Mouse (Mus musculus): ENCODE data around the gene Tnfrsf12a. TPM values are rescaled to one million over a fixed set of nuclear protein-coding genes. Genes with fewer than 3 reads are reported as not detected.

Gene Tnfrsf12a
- 2.7 and 7.1 TPM in 2 replicates for polyA plus RNA-seq (2016; fragmentation: Nextera tagmentation; extraction: Ambion mirVana)

DNA sequence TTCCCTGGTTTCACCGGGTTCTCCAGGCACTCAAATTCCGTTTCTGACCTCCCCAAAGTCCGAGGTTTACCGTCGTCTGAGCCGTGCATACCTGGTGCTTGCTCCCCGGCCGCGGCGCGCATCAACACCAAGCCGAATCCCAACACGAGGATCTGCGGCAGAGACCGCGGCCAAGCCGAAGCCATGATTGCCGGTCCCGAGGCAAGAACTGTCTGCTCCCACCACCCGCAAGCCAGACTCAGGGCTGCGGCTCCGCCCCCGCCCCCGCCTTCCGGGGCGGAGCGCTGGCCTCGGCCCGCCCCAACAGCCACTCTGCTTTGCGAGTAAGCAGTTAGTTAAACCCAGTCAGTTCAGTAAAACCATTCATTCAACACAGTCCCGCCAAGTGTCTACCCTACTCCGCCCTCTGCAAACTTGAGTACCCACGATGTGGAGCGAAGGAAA, at the start of gene Tnfrsf12a:
Gene Tnfrsf12a, minus strand, starts transcription at position 233 of the 444 bp plus-strand sequence.
- peak; percentile 85 for DNase-seq (ENCODE audit: low spot score)
- H3K9me3 ChIP-seq = no peaks in the 10 kb centered on the region
- H3K36me3 ChIP-seq = no peaks in the 10 kb centered on the region
- peaks cover 62% of the 10 kb centered on the region for H3K4me1 ChIP-seq (replicated peaks)
- peak within 1 kb of the TSS; percentile 60 for H3K4me3 ChIP-seq
- WGBS = 0% methylated on average over 34 of the region's 34 CpGs
- peaks cover 82% of the 10 kb centered on the region for H3K27me3 ChIP-seq (ENCODE audit: insufficient read depth, poor library complexity, severe bottlenecking)
- H3K27ac ChIP-seq = peak within 1 kb of the TSS; percentile 69

DNA sequence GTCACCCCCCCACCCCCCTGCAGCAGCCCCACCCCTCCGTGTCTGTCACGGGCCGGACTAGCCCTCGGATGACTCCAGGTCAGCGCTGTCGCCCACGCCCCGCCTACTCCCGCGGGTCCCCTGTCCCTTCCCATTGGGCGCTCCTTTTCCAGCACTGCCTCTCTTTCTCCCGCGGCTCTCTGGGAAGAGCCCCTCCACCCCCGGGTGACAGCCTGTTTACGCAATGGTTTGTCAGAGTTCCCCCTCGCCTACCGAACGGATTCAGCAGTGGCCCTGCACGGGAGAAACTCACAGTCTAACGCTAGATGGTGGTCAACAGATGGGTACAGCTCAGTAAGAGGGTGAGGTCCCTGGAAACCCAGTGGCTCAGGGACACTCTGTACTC, 49.5 kb upstream of the Tnfrsf12a start:
- Histone ChIP-seq H3K4me3 (peak overlapping the region; percentile 88), H3K27ac (peak overlapping the region; percentile 92)
- under 1% methylated on average over 20 of the region's 20 CpGs for WGBS

DNA sequence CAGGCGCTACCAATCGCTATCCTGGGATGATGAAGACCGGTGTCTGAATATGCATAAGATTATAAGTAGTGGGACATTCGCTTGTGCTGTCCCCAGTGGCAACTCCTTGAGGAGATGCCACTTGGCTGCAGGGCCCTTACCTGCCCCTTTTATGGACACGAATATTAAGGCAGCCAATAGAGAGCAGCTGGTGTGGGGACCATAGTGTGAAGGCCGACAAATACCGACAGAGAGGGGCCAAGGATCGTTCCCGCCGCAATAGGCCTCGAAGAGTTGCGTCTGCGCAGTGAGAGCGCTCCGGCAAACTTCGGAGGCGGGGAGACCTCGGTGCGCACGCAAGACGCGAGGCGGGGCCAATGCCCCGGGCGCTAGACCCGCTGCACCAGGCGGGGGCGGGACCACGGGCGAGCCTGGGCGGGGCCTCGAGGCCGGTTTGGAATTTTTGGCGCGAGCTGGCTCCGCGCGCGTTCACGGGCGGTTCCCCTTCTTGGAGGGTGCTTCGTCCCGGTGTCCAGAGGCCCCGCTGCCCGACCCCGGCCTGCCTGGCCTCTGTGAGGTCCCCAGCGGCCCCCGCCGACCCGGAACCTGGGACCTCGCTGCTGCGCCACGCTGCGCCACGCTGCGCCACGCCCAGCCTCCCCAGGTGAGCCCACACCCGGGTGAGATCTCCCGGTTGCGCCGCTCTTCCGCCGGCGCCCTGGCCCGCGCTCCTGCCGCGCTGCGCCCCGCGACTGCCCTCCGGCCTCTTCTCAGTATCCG, 48.9 kb upstream of the Tnfrsf12a start, which contains the start of gene Pkmyt1:
Gene Pkmyt1, plus strand, starts transcription at position 338 of the 759 bp plus-strand sequence.
- Histone ChIP-seq H3K36me3 (no peaks in the 10 kb centered on the region), H3K4me3 (peak within 1 kb of the TSS; percentile 88), H3K27ac (peak within 1 kb of the TSS; percentile 92), H3K27me3 (ENCODE audit: insufficient read depth, poor library complexity, severe bottlenecking) (peaks cover 2% of the 10 kb centered on the region; the same call in 1 of the 2 replicates), H3K4me1 (replicated peaks) (peaks cover 21% of the 10 kb centered on the region), H3K9me3 (no peaks in the 10 kb centered on the region)
- DNase-seq (ENCODE audit: low spot score) = peak; percentile 95
- 2% methylated on average over 73 of the region's 73 CpGs for WGBS

More for the DNA sequence above, 49.5 kb upstream of the Tnfrsf12a start:
- peak; percentile 82 for DNase-seq (ENCODE audit: low spot score)
- Histone ChIP-seq H3K9me3 (no peaks in the 10 kb centered on the region), H3K27me3 (ENCODE audit: insufficient read depth, poor library complexity, severe bottlenecking) (no peaks in the 10 kb centered on the region), H3K36me3 (no peaks in the 10 kb centered on the region), H3K4me1 (replicated peaks) (peaks cover 21% of the 10 kb centered on the region)

DNA sequence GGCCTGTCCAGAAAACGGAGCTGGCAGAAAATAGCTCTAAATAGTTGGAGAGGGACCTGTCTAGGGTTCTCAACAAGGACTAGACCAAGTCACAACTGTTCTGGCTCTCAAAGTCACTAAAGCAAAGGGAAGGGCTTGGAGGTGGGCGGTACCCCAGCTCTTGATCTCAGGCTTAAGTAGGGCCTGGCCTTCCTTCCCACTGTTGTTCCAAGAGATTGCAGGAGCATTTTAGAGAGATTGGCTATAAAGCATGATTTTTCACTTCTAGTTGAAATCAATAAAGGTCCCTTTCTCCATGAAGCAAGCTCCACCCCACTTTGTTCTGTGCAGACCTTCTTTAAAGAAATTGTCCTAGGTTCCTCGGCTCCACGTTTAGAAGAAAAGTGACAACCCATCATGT, 48.2 kb upstream of the Tnfrsf12a start:
- no peak for DNase-seq (ENCODE audit: low spot score)
- Histone ChIP-seq H3K9me3 (no peaks in the 10 kb centered on the region), H3K36me3 (no peaks in the 10 kb centered on the region), H3K4me3 (peak overlapping the region; percentile 88), H3K4me1 (replicated peaks) (peaks cover 21% of the 10 kb centered on the region), H3K27ac (peak overlapping the region; percentile 92), H3K27me3 (ENCODE audit: insufficient read depth, poor library complexity, severe bottlenecking) (peaks cover 9% of the 10 kb centered on the region; the same call in 1 of the 2 replicates)
- 66% methylated on average over 4 of the region's 4 CpGs for WGBS

DNA sequence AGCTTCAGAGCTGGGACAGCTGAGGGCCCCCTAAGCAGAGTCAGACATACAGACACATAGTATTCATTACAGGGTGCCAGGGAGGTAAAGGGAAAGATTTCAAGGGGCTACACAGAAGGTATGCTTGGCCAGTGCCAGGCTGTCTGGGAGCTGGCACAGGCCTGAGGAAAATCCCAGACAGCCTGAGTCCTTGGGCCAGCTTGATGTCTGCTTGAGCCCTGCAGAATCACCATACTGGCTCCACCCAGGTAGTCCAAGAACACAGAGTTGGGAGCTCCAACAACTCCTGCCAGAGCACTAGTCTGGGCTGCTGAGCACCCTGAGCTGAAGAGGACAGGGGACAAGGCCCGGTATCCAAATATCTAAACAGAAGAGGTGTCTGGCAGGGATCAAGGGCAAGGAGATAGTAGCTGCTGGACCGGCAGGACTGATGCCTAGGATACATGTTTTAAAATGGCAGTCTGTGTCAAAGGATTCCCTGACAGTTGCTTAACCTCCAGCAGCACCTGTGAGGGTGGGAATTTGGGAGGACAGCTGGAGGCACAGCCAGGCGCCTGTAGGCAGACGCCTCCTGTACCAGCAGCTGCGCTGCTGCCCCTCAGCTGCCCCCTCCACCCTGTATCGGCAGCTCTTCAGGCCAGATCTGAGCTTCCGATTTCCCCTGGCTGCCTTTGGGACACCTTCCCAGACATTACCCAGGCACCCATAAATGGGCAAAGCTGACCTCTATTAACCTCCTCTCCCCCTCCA, 45.3 kb upstream of the Tnfrsf12a start, which contains the start of gene 1520401A03Rik:
Gene 1520401A03Rik, minus strand, starts transcription at position 408 of the 750 bp plus-strand sequence.
- H3K4me1 ChIP-seq (replicated peaks) = peaks cover 22% of the 10 kb centered on the region
- no peak within 1 kb of the TSS for H3K4me3 ChIP-seq
- H3K27me3 ChIP-seq (ENCODE audit: insufficient read depth, poor library complexity, severe bottlenecking) = peaks cover 11% of the 10 kb centered on the region; the same call in 1 of the 2 replicates
- WGBS = 79% methylated on average over 7 of the region's 7 CpGs
- no peak for DNase-seq (ENCODE audit: low spot score)
- no peaks in the 10 kb centered on the region for H3K36me3 ChIP-seq
- H3K9me3 ChIP-seq = no peaks in the 10 kb centered on the region
- H3K27ac ChIP-seq = no peak within 1 kb of the TSS

DNA sequence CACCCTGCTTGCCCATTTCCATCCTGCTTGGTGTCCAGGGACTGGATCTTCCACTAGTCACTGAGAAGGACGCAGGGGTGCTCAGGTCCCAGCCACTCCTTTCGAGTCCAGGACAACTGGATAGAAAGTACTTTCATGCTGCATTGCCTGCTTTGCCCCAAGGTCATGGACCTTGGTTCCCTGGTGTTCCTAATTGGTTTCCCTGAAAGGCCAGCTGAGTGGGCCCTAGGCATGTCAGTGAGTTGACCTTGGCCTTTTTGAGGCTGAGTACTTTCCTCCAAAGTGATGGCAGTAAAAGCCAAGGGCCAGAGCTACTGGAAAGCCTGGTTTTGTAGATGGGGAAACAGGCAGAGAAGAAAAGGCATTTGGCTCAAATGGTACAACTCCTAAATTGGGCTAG, 44.6 kb upstream of the Tnfrsf12a start:
- 80% methylated on average over 2 of the region's 2 CpGs for WGBS
- DNase-seq (ENCODE audit: low spot score) = no peak

DNA sequence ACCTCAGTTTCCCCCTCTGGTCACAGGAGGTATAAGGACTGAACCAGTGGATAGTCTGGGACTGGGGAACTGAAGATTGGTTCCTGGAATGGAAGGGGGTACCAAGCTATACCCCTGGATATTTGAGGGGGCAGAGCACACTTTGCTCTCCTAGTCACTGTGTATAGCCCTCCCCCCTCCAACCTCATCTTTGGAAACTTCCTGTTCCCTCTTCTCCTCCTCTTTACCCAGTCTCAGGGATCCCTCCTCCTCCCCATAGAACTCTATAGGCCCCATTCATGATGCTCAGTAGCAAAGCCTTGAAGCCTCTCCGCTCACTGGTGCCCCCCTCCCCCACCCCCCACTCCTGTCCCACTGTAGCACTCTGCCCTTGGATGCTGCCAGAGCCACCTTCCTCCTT, 42.2 kb upstream of the Tnfrsf12a start:
- no peak overlapping the region for H3K27ac ChIP-seq
- peaks cover 11% of the 10 kb centered on the region; the same call in 1 of the 2 replicates for H3K27me3 ChIP-seq (ENCODE audit: insufficient read depth, poor library complexity, severe bottlenecking)
- WGBS = 28% methylated on average over 1 of the region's 1 CpGs
- no peaks in the 10 kb centered on the region for H3K9me3 ChIP-seq
- no peaks in the 10 kb centered on the region for H3K36me3 ChIP-seq
- no peak for DNase-seq (ENCODE audit: low spot score)
- peaks cover 3% of the 10 kb centered on the region; the same call in 1 of the 2 replicates for H3K4me1 ChIP-seq (replicated peaks)
- H3K4me3 ChIP-seq = no peak overlapping the region

More for the DNA sequence above, 44.6 kb upstream of the Tnfrsf12a start:
- H3K9me3 ChIP-seq = no peaks in the 10 kb centered on the region
- H3K27ac ChIP-seq = no peak overlapping the region
- no peaks in the 10 kb centered on the region for H3K36me3 ChIP-seq
- H3K4me1 ChIP-seq (replicated peaks) = peaks cover 15% of the 10 kb centered on the region
- H3K27me3 ChIP-seq (ENCODE audit: insufficient read depth, poor library complexity, severe bottlenecking) = peaks cover 11% of the 10 kb centered on the region; the same call in 1 of the 2 replicates
- H3K4me3 ChIP-seq = no peak overlapping the region

DNA sequence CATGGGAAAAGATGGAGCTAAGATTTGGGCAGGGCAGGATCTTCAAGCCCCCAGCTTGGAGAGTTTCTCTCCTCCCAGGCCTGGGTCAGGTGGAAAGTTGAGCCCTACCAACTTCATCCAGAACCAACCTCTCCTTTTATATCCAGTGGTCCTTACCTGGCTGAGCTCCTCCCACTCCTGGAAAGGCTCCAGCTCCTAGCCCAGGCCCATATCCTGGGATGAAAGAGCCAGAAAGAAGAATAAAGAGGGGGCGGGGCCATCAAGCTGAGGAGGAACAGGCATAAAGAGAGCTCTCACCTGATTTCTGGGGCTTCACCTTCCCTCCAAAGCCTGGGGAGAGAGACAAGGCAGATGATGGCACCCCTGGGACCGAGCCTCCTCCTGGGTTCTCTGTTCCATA, 39.7 kb upstream of the Tnfrsf12a start:
- Histone ChIP-seq H3K9me3 (no peaks in the 10 kb centered on the region), H3K36me3 (no peaks in the 10 kb centered on the region), H3K27ac (no peak overlapping the region), H3K27me3 (ENCODE audit: insufficient read depth, poor library complexity, severe bottlenecking) (peaks cover 11% of the 10 kb centered on the region; the same call in 1 of the 2 replicates), H3K4me3 (no peak overlapping the region), H3K4me1 (replicated peaks) (peaks cover 3% of the 10 kb centered on the region; the same call in 1 of the 2 replicates)
- no peak for DNase-seq (ENCODE audit: low spot score)
- 62% methylated on average over 2 of the region's 2 CpGs for WGBS

DNA sequence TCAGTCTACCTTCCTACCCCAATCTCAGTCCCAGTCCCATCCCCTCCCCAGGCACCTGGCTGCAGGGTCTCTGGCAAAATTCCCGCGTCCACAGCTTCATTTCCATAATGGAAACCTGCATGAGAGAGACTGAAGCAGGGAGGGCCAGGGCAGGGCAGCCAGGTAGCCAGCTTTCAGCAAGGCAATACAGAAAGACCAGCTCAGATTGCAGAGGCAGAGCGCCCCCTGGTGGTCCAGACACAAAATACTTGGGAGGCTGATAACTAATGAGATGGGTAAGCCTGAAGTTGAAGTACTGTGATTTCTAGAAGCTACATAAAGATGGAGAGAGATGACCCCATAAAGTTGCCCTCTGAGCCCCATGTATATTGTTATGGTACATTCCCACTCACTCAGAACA, 28.9 kb upstream of the Tnfrsf12a start:
- H3K27ac ChIP-seq = no peak overlapping the region
- peak; percentile 76 for DNase-seq (ENCODE audit: low spot score)
- H3K4me1 ChIP-seq (replicated peaks) = 0 out of 2 replicates have a peak, but pooled peaks cover 9% of the 10 kb centered on the region
- no peaks in the 10 kb centered on the region for H3K36me3 ChIP-seq
- H3K4me3 ChIP-seq = no peak overlapping the region
- H3K27me3 ChIP-seq (ENCODE audit: insufficient read depth, poor library complexity, severe bottlenecking) = peaks cover 26% of the 10 kb centered on the region
- 0% methylated on average over 3 of the region's 3 CpGs for WGBS
- no peaks in the 10 kb centered on the region for H3K9me3 ChIP-seq

DNA sequence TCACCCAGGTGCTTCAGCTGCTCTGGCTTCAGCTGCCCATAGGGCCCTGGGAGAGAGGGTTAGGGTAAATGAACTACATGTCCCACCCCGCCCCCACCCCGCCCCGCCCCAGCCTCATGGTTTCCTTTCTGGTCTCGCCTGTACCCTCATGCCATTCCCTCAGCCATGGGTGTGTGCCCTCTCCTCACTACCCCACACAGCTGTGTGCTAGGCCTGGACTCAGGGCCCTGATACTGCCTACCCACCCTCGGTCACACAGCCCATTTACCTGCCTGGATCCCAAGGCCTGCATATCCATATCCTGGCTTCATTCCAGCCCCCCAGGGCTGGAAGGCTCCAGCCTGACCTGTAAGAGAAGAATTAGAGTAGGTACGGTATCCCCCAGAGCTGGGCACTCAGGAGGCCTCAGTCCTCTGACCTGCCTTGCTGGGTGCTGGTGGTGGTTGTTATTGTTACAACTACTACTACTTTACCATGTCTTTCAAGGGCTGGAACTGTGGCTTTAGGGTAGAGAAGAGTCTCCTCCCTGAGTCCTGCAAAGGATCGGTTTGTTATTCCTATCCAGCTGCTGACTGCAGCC, 28.3 kb upstream of the Tnfrsf12a start:
- DNase-seq (ENCODE audit: low spot score) = no peak
- no peak overlapping the region for H3K4me3 ChIP-seq
- no peaks in the 10 kb centered on the region for H3K9me3 ChIP-seq
- no peaks in the 10 kb centered on the region for H3K36me3 ChIP-seq
- H3K27ac ChIP-seq = no peak overlapping the region
- 80% methylated on average over 7 of the region's 7 CpGs for WGBS
- H3K27me3 ChIP-seq (ENCODE audit: insufficient read depth, poor library complexity, severe bottlenecking) = peaks cover 32% of the 10 kb centered on the region
- 0 out of 2 replicates have a peak, but pooled peaks cover 9% of the 10 kb centered on the region for H3K4me1 ChIP-seq (replicated peaks)

DNA sequence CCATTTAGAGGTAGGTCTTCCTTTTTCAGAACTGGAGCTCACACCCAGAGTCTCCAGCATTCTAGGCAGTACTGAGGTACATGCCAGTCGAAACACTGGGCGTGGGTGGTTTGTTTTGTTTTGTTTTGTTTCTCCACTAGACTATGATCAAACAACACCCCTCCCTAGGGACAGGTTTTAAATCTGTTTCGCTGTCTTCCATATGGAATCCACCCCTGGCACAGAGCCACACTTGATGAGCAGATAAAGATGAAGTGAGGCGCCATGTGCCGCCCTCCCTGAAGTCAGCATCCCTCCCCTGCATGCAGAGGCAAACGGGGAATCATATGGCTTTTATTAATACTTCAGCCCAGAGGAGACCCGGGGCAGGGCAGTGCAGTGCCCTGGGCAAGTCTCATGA, 27.5 kb upstream of the Tnfrsf12a start:
- Histone ChIP-seq H3K27me3 (ENCODE audit: insufficient read depth, poor library complexity, severe bottlenecking) (peaks cover 41% of the 10 kb centered on the region), H3K36me3 (no peaks in the 10 kb centered on the region), H3K4me1 (replicated peaks) (peaks cover 15% of the 10 kb centered on the region; the same call in 1 of the 2 replicates), H3K27ac (no peak overlapping the region), H3K9me3 (no peaks in the 10 kb centered on the region), H3K4me3 (no peak overlapping the region)
- DNase-seq (ENCODE audit: low spot score) = no peak
- 61% methylated on average over 7 of the region's 7 CpGs for WGBS

DNA sequence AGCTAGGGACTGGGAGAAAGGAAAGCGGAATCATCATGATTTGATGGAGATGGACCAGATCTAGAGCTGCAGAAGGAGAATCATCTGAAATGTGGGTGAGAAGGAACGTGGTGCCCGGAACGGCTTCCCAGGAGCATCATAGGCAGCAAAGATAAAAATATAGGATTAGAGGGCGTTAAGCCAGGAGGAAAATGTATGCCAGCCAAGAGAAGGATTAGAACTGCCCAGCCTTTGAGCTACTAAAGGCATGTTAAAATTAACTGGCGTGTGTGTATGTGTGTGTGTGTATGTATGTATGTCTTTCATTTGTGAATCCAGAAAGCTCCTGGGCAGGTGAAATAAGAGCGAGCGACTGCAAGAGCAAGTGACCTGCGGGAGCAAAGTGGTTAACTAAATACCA, 26.0 kb upstream of the Tnfrsf12a start:
- Histone ChIP-seq H3K27ac (no peak overlapping the region), H3K36me3 (no peaks in the 10 kb centered on the region), H3K9me3 (no peaks in the 10 kb centered on the region), H3K4me1 (replicated peaks) (peaks cover 23% of the 10 kb centered on the region), H3K4me3 (no peak overlapping the region), H3K27me3 (ENCODE audit: insufficient read depth, poor library complexity, severe bottlenecking) (peaks cover 55% of the 10 kb centered on the region)
- WGBS = 84% methylated on average over 9 of the region's 9 CpGs
- no peak for DNase-seq (ENCODE audit: low spot score)

Data from hindbrain, embryonic 10.5 days (tissue).